Mouse (Mus musculus) thymus, adult 2 months (tissue): ENCODE results near the gene Flot1.

Experiments
- CTCF ChIP-seq: fragments of 200-500 bp; IDR thresholded peaks from 2 replicates; pipeline ENCODE4 v1.5.1; 2012; ENCODE audit warnings: mild to moderate bottlenecking, control low read depth, low read length, moderate library complexity, borderline replicate concordance; ENCODE audit not compliant: control insufficient read depth, poor library complexity, insufficient read depth; ENCODE audit errors: extremely low read depth
- POLR2A ChIP-seq: fragments of 200-500 bp; IDR thresholded peaks from 2 replicates; pipeline ENCODE4 v1.6.1; 2012; ENCODE audit warnings: mild to moderate bottlenecking, low read length, control low read depth, moderate library complexity; ENCODE audit not compliant: control insufficient read depth, poor library complexity, insufficient read depth; ENCODE audit errors: extremely low read depth

GRCm38 (mm10) chr17:35808073-35808472 lies 15.0 kb upstream of the Flot1 start:
- no peak for TF ChIP-seq CTCF
- TF ChIP-seq POLR2A, result no peak
